12 mouse cellular contexts compared by ENCODE assay signal in genomic region chr1:62820170-62820569, GRCm38 (mm10).
DNase-seq lines count a peak whose midpoint lies in the region; ATAC-seq lines count a peak whose summit lies in the region.
"Had no signal": no experiment of that assay in that cellular context is flagged by ENCODE, and none has a peak within 500 bp of the region (broad histone marks: within the 10 kb centered on the region; RNA-seq: fewer than 3 reads in every experiment).

No protein-coding gene starts in this region.

- H3K9ac ChIP-seq in kidney, embryonic 14.5 days (ENCODE audit: low read depth, low read length): no peak overlapping the region
- H3K9ac ChIP-seq: embryonic facial prominence, embryonic 12.5 days; hindbrain, embryonic 14.5 days; midbrain, embryonic 12.5 days had no signal

- H3K36me3 ChIP-seq in kidney, embryonic 14.5 days (ENCODE audit: control insufficient read depth, insufficient read depth, low read length): no peaks in the 10 kb centered on the region
- H3K36me3 ChIP-seq: midbrain, embryonic 12.5 days had no signal

- no peak for ATAC-seq in CD4-positive, CD25-positive, alpha-beta regulatory T cell, adult 4 months
- ATAC-seq in kidney, embryonic 14.5 days (ENCODE audit: low FRiP score, low TSS enrichment): no peak

- no peak overlapping the region for H3K4me2 ChIP-seq in kidney, embryonic 14.5 days (replicated peaks; ENCODE audit: low read depth, low read length)
- H3K4me2 ChIP-seq: embryonic facial prominence, embryonic 12.5 days; hindbrain, embryonic 14.5 days; midbrain, embryonic 12.5 days had no signal

- WGBS in kidney, embryonic 14.5 days: 80% methylated on average over 3 of the region's 3 CpGs

- 0 out of 2 replicates have a peak, but pooled peaks cover 3% of the 10 kb centered on the region for H3K4me1 ChIP-seq in kidney, embryonic 14.5 days (ENCODE audit: control insufficient read depth, insufficient read depth, low read length)
- H3K4me1 ChIP-seq: embryonic facial prominence, embryonic 12.5 days; midbrain, embryonic 12.5 days had no signal

- DNase-seq in CD4-positive, CD25-positive, alpha-beta regulatory T cell, adult 2 months (ENCODE audit: low read depth, low spot score): peak; percentile 12
- peak; percentile 59 to 63 for DNase-seq in kidney, postnatal 4 days
- DNase-seq in thymus, postnatal 4 days: peak; percentile 35
- no peak for DNase-seq in thymus, postnatal 36 days
- peak; percentile 50 for DNase-seq in testis, postnatal 10 days (ENCODE audit: low spot score)
- no peak for DNase-seq in thymus, postnatal 25 days
- DNase-seq: gastrocnemius, postnatal 25 days had no signal

- no peak overlapping the region for H3K4me3 ChIP-seq in kidney, embryonic 14.5 days (ENCODE audit: low read length)
- H3K4me3 ChIP-seq: embryonic facial prominence, embryonic 12.5 days; midbrain, embryonic 12.5 days had no signal

- no peaks in the 10 kb centered on the region for H3K9me3 ChIP-seq in kidney, embryonic 14.5 days (ENCODE audit: control insufficient read depth, low read length)
- H3K9me3 ChIP-seq: embryonic facial prominence, embryonic 12.5 days; midbrain, embryonic 12.5 days had no signal

- H3K27ac ChIP-seq in kidney, embryonic 14.5 days (ENCODE audit: low read depth, low read length): no peak overlapping the region
- H3K27ac ChIP-seq: embryonic facial prominence, embryonic 12.5 days; hindbrain, embryonic 14.5 days; midbrain, embryonic 12.5 days had no signal

- H3K27me3 ChIP-seq in kidney, embryonic 14.5 days (ENCODE audit: control insufficient read depth, insufficient read depth, low read length): no peaks in the 10 kb centered on the region
- H3K27me3 ChIP-seq: embryonic facial prominence, embryonic 12.5 days had no signal

Comparison
In these comparisons a context has a peak if more than half of its experiments do, and no peak if none do; other contexts are left out.
1. DNase-seq: peak in CD4-positive, CD25-positive, alpha-beta regulatory T cell, adult 2 months (single experiment), kidney, postnatal 4 days (2 of 2), thymus, postnatal 4 days (single experiment) and testis, postnatal 10 days (single experiment); none in thymus, postnatal 36 days (0 of 2) and thymus, postnatal 25 days (single experiment).